13 mouse cellular contexts compared by ENCODE assay signal in genomic region chr9:77771765-77772383, GRCm38 (mm10). TPM values are rescaled to one million over a fixed set of nuclear protein-coding genes. Genes with fewer than 3 reads are reported as not detected.
DNase-seq lines count a peak whose midpoint lies in the region; ATAC-seq lines count a peak whose summit lies in the region.
"Had no signal": no experiment of that assay in that cellular context is flagged by ENCODE, and none has a peak within 500 bp of the region (broad histone marks: within the 10 kb centered on the region; RNA-seq: fewer than 3 reads in every experiment).

No protein-coding gene starts in this region.

- no peaks in the 10 kb centered on the region; the same call in 1 of the 2 replicates for H3K36me3 ChIP-seq in forebrain, embryonic 11.5 days (ENCODE audit: control insufficient read depth, insufficient read depth, low read length)
- H3K36me3 ChIP-seq in hindbrain, embryonic 14.5 days (replicated peaks; ENCODE audit: control insufficient read depth, insufficient read depth), result peaks cover 11% of the 10 kb centered on the region; the same call in 1 of the 2 replicates
- no peaks in the 10 kb centered on the region for H3K36me3 ChIP-seq in midbrain, embryonic 16.5 days (ENCODE audit: control insufficient read depth, insufficient read depth, low read length)
- peaks cover 26% of the 10 kb centered on the region for H3K36me3 ChIP-seq in limb, embryonic 10.5 days
- H3K36me3 ChIP-seq in intestine, embryonic 15.5 days, result no peaks in the 10 kb centered on the region

- H3K4me3 ChIP-seq in forebrain, embryonic 11.5 days (ENCODE audit: low read depth, low read length), result no peak overlapping the region
- H3K4me3 ChIP-seq in hindbrain, embryonic 14.5 days (replicated peaks; ENCODE audit: low read length), result 0 out of 2 replicates have a peak overlapping the region, but pooled peaks have one; percentile 0
- no peak overlapping the region for H3K4me3 ChIP-seq in midbrain, embryonic 16.5 days (ENCODE audit: low read depth, low read length)
- no peak overlapping the region for H3K4me3 ChIP-seq in limb, embryonic 10.5 days
- H3K4me3 ChIP-seq in intestine, embryonic 15.5 days (replicated peaks), result no peak overlapping the region
- H3K4me3 ChIP-seq: heart, embryonic 12.5 days; lung, embryonic 15.5 days had no signal

- 36% methylated on average over 10 of the region's 10 CpGs for WGBS in forebrain, embryonic 11.5 days
- 14% methylated on average over 10 of the region's 10 CpGs for WGBS in hindbrain, embryonic 14.5 days
- WGBS in midbrain, embryonic 16.5 days, result 21% methylated on average over 10 of the region's 10 CpGs
- WGBS in limb, embryonic 10.5 days, result 88% methylated on average over 10 of the region's 10 CpGs
- WGBS in intestine, embryonic 15.5 days, result 73% methylated on average over 10 of the region's 10 CpGs

- DNase-seq in brain, adult 2 months (ENCODE audit: low read depth, low spot score), result peak; percentile 34
- no peak for DNase-seq in forebrain, embryonic 11.5 days (ENCODE audit: low spot score)
- no peak for DNase-seq in hindbrain, embryonic 14.5 days (ENCODE audit: low spot score)
- DNase-seq in limb, embryonic 10.5 days (ENCODE audit: low spot score), result no peak
- no peak for DNase-seq in frontal cortex, adult 2 months (ENCODE audit: extremely low spot score in 1 of 2, low spot score in 1 of 2)
- DNase-seq in right cerebral cortex, postnatal 10 days (ENCODE audit: low spot score in 2 of 2), result no peak
- DNase-seq: B cell, adult 2 months; cerebellum, adult 9-11 months; gastrocnemius, postnatal 10 days had no signal

- no peaks in the 10 kb centered on the region for H3K27me3 ChIP-seq in forebrain, embryonic 11.5 days (ENCODE audit: control insufficient read depth, insufficient read depth, low read length)
- H3K27me3 ChIP-seq in hindbrain, embryonic 14.5 days (ENCODE audit: control insufficient read depth, insufficient read depth, low read length), result no peaks in the 10 kb centered on the region
- no peaks in the 10 kb centered on the region for H3K27me3 ChIP-seq in midbrain, embryonic 16.5 days (ENCODE audit: control insufficient read depth, insufficient read depth, low read depth, low read length)
- no peaks in the 10 kb centered on the region for H3K27me3 ChIP-seq in limb, embryonic 10.5 days (ENCODE audit: low read depth, poor library complexity, severe bottlenecking)
- H3K27me3 ChIP-seq in intestine, embryonic 15.5 days (replicated peaks), result no peaks in the 10 kb centered on the region
- H3K27me3 ChIP-seq: heart, embryonic 12.5 days; lung, embryonic 15.5 days had no signal

- no peak overlapping the region for H3K4me2 ChIP-seq in forebrain, embryonic 11.5 days (ENCODE audit: low read depth, low read length, severe bottlenecking)
- peak overlapping the region; percentile 24 for H3K4me2 ChIP-seq in hindbrain, embryonic 14.5 days (replicated peaks)
- peak overlapping the region; percentile 33; the same call in 1 of the 2 replicates for H3K4me2 ChIP-seq in midbrain, embryonic 16.5 days (ENCODE audit: low read length)
- no peak overlapping the region for H3K4me2 ChIP-seq in intestine, embryonic 15.5 days (replicated peaks)
- H3K4me2 ChIP-seq: heart, embryonic 12.5 days; lung, embryonic 15.5 days had no signal

- peak; percentile 65 for ATAC-seq in forebrain, embryonic 11.5 days (replicated peaks; ENCODE audit: low FRiP score)
- peak; percentile 72; the same call in 1 of the 2 replicates for ATAC-seq in hindbrain, embryonic 14.5 days (ENCODE audit: low FRiP score)
- peak; percentile 58 for ATAC-seq in midbrain, embryonic 16.5 days
- ATAC-seq in intestine, embryonic 15.5 days, result no peak

- no peak overlapping the region for H3K27ac ChIP-seq in forebrain, embryonic 11.5 days (ENCODE audit: low read depth, low read length)
- no peak overlapping the region for H3K27ac ChIP-seq in hindbrain, embryonic 14.5 days
- peak overlapping the region; percentile 44; the same call in 1 of the 2 replicates for H3K27ac ChIP-seq in midbrain, embryonic 16.5 days (ENCODE audit: low read length)
- no peak overlapping the region for H3K27ac ChIP-seq in limb, embryonic 10.5 days
- no peak overlapping the region for H3K27ac ChIP-seq in intestine, embryonic 15.5 days
- H3K27ac ChIP-seq: lung, embryonic 15.5 days had no signal

- H3K9ac ChIP-seq in forebrain, embryonic 11.5 days (ENCODE audit: low read length), result no peak overlapping the region
- H3K9ac ChIP-seq in hindbrain, embryonic 14.5 days, result peak overlapping the region; percentile 37; the same call in 1 of the 2 replicates
- H3K9ac ChIP-seq in midbrain, embryonic 16.5 days (ENCODE audit: low read depth, low read length), result no peak overlapping the region
- no peak overlapping the region for H3K9ac ChIP-seq in intestine, embryonic 15.5 days
- H3K9ac ChIP-seq: heart, embryonic 12.5 days; lung, embryonic 15.5 days had no signal

- peaks cover 7% of the 10 kb centered on the region; the same call in 1 of the 2 replicates for H3K4me1 ChIP-seq in forebrain, embryonic 11.5 days (replicated peaks; ENCODE audit: control insufficient read depth, insufficient read depth, low read length)
- H3K4me1 ChIP-seq in hindbrain, embryonic 14.5 days (replicated peaks; ENCODE audit: control insufficient read depth, insufficient read depth, low read length), result peaks cover 18% of the 10 kb centered on the region; the same call in 1 of the 2 replicates
- H3K4me1 ChIP-seq in midbrain, embryonic 16.5 days (ENCODE audit: control insufficient read depth, insufficient read depth, low read length), result peaks cover 16% of the 10 kb centered on the region; the same call in 1 of the 2 replicates
- H3K4me1 ChIP-seq in limb, embryonic 10.5 days, result no peaks in the 10 kb centered on the region
- H3K4me1 ChIP-seq in intestine, embryonic 15.5 days (replicated peaks), result 0 out of 2 replicates have a peak, but pooled peaks cover 5% of the 10 kb centered on the region
- H3K4me1 ChIP-seq: heart, embryonic 12.5 days; lung, embryonic 15.5 days had no signal

- H3K9me3 ChIP-seq in forebrain, embryonic 11.5 days (ENCODE audit: control insufficient read depth, low read length), result no peaks in the 10 kb centered on the region
- no peaks in the 10 kb centered on the region for H3K9me3 ChIP-seq in hindbrain, embryonic 14.5 days (ENCODE audit: control insufficient read depth, low read length)
- H3K9me3 ChIP-seq in midbrain, embryonic 16.5 days (replicated peaks; ENCODE audit: control insufficient read depth, low read length, poor library complexity, severe bottlenecking), result no peaks in the 10 kb centered on the region
- H3K9me3 ChIP-seq in limb, embryonic 10.5 days (replicated peaks), result no peaks in the 10 kb centered on the region
- H3K9me3 ChIP-seq in intestine, embryonic 15.5 days, result no peaks in the 10 kb centered on the region
- H3K9me3 ChIP-seq: heart, embryonic 12.5 days; lung, embryonic 15.5 days had no signal

RNA-seq across cellular contexts. Expression of gene Gclc, which starts 17.5 kb away (rescaled TPM):
- 23.6 and 24.7 TPM in 2 replicates for polyA plus RNA-seq in forebrain, embryonic 11.5 days (2014; fragmentation: Nextera tagmentation; extraction: Ambion mirVana)
- polyA plus RNA-seq in hindbrain, embryonic 14.5 days (2014; fragmentation: Nextera tagmentation; extraction: Ambion mirVana), result 21.7 and 25.1 TPM in 2 replicates
- polyA plus RNA-seq in midbrain, embryonic 16.5 days (2015; fragmentation: Nextera tagmentation; extraction: Ambion mirVana), result 15.1 and 15.4 TPM in 2 replicates
- 12.6 and 12.9 TPM in 2 replicates for polyA plus RNA-seq in limb, embryonic 10.5 days (2016; fragmentation: Nextera tagmentation; extraction: Ambion mirVana)
- polyA plus RNA-seq in frontal cortex, adult 2 months (2012; rRNA removed), result 36.7 and 39.4 TPM in 2 replicates
- polyA plus RNA-seq in intestine, embryonic 15.5 days (2015; fragmentation: Nextera tagmentation; extraction: Ambion mirVana), result 13.0 and 13.5 TPM in 2 replicates

Comparison
In these comparisons a context has a peak if more than half of its experiments do, and no peak if none do; other contexts are left out.
1. H3K4me2 ChIP-seq: peak in hindbrain, embryonic 14.5 days (single experiment) and midbrain, embryonic 16.5 days (single experiment); none in forebrain, embryonic 11.5 days (single experiment) and intestine, embryonic 15.5 days (single experiment).